Mouse (Mus musculus): Measurements from ENCODE around the gene Ubr4.
"Not testable (repeated sequence)": the region's sequence is repeated elsewhere in the genome, so short reads cannot be mapped to it uniquely, and the experiment has no call there.

Gene Ubr4

DNA sequence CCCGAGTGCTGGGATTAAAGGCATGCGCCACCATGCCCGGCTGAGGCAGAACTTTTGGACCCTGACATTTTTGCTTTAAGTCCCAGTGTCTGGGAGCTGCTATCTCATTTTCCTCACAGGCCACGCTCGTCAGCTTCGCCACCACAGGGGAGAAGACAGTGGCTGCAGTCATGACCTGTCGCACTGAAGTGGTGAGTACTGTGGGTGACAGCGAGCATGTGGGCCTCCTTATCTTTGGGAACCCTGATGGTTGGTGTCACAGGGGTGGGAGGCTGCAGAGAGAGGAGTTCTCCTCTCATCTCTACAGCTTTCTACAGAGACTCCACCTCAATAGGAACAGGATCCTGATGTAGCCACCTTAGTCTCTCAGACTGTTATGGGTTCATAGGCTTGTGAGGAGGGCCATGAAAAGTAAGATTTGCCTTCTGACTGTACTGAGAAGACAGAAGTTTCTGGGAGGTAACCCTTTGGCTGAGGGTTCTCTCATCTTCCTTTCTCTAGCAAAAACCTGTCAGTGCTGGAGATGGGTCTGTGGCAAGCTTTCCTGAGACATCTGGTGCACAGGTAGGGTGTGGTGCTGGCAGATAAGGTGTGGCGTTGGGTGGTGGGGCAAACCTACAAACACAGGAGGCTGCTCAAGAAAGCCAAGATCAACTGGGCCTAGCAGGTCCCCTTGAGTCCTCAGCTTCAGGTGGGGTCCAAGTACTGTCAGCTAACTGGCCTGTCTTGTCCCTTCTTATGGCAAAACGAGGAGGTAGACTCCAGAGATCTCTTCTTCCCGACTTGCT lies 8.5 kb downstream of the Ubr4 start:
- no peak for DNase-seq

DNA sequence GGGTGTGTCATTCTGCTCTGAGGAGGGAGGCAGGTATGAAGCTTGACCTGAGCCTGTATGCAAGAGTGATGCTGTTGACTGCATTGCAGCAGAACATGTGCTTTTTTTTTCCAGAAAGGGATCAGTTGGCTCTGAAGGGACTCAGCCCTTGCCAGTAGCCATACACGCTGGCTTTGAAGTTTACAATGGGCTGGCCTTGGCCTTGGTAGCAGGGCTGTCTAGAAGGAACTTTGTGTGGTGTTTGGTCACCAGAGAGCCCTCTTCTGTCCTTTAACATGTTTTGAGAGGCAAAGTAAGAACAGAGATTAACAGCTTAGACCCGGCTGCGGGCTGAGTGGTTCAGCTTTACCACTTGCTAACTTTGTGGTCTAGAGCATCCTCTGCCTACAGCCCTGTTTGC lies 14.9 kb downstream of the Ubr4 start:
- DNase-seq, result no peak

DNA sequence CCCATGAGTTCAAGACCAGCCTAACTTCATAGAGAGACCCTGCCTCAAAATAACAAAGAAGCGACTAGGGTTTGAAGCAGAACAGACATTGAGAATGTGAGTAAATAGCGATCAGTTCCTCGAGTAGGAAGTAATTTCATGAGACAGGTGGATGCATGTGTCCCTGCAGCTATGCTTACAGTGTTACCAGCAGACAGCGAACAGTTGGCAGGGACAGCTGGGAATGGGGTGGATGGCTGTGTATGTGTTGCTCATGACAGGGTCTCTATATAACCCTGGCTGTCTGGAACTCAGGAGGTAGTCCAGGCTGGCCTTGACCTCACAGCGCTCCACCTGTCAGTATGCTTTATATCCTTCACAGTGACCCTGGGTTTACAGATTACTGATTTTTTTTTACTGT lies 15.6 kb downstream of the Ubr4 start:
- no peak for DNase-seq

DNA sequence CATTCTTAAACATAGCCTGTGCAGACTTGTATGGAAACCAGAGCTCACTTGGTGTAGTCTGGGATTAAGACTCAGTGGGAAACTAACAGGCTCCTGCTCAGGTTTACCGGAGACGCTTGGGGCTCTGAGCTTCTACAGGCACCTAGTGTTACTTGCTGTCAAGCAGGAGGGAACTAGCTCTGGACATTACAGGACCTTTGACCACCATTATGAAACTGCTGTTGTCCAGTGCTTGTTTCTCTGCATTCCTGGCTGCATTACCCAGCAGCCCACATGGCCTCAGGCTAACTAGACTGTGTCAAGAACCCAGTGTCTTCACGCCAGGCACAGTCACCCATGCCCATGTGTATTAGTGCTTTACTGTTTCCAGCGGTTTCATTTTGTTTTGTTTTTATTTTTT lies 20.7 kb downstream of the Ubr4 start:
- no peak for DNase-seq

DNA sequence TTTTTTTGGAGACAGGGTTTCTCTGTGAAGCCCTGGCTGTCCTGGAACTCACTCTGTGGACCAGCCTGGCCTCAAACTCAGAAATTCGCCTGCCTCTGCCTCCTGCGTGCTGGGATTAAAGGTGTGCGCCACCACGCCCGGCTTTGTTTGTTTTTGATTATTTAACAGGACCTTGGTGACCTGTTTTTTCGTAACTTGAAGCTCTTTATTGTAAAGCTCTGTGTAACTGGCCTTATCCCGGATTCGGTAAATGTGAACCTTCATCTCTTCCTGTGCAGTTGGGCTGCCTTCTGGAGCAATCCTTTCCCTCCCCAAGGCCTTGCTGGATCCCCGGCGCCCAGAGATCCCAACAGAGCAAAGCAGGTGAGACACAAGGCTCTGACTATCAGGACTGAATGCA lies 21.1 kb downstream of the Ubr4 start:
- DNase-seq, result no peak

DNA sequence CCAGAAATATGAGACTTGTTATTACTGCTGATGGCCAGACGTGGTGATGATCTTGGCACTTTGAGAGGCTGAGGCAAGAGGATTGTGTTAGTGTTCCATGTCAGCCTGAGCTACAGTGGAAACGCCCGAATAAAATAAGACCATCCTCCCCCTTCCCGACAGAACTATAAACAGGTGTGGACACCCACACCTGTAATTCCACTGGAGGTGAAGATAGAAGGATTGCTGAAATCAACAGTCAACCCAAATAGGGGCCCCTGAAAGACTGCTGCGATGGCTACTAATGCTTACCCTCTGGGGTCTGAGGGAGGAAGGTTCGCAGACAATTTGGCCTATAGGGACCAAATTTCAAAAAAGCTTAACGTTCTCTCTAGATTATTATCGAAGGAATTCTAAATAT lies 27.3 kb downstream of the Ubr4 start:
- DNase-seq, result no peak

DNA sequence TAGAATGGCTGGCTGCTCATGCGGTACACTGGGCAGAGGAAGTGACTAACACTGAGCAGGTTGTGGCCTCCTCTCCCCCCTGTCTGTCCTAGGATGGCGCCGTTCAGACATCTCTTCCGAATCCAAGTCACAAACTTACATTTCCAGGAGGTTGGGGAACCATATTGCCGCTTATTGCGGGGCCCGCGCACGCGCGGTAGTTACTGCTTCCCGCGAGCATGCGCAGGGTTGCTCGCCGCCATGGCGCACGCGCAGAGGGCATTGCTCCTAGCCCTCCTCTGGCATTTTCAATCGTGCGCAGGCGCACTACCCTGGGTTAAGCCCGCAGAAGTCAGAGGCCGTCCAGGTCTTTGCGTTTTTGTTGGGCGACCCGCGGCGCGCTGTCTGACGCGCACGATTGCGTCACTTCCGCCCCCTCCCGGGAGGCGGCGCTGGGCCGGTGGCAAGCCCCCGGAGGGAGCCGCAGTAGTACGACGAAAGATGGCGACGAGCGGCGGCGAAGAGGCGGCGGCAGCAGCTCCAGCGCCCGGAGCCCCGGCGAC lies 27.9 kb downstream of the Ubr4 start:
- DNase-seq, result peak; percentile 99 to 100

DNA sequence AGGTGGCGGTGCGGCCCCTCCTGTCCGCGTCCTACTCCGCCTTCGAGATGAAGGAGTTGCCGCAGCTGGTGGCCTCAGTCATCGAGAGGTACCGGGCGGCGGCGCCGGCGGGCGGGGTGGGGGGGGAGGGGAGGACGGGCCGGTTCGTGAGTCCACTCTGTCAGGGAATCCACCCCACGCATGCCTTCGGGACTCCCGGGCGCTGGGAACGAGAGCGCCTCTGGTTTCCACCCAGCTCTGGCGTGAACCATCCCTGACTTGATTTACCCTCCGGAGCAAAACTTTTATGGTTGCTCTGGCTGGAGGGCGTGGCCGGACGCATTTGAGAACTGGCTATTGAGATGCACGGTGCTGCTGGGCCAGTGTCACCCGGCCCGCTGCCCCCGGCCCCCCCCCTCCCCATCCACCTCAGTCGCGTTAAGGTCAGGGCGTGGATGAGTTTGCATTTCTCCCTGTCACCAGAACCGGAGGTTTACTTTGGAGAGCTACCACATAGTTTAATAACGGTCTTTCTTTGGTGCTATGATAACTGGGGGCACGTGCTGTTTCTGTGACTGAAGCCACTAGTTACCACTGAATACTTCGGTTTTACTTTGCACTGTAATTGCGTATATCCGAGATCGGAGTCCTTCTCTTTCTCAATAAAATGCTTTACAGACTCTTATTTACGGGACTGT lies 28.5 kb downstream of the Ubr4 start:
- no peak for DNase-seq

DNA sequence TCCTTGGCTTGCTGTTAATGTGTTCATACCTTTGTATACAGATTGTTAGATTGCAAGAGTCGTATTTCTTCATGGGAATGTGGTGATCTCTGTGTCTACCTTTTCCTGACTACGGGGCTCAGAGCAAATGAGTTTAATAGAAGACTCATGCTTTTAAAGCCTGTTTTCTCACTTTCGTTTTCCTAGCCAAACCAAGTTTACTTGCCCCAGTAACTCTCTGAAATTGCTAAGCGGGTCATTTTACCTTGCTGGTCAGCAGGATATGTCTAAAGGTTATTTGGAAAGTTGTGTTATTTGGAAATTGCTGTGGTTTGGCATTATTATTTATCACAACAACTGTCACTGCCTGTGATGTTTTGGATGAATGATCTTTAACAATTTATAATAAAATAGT lies 29.0 kb downstream of the Ubr4 start:
- no peak for DNase-seq

DNA sequence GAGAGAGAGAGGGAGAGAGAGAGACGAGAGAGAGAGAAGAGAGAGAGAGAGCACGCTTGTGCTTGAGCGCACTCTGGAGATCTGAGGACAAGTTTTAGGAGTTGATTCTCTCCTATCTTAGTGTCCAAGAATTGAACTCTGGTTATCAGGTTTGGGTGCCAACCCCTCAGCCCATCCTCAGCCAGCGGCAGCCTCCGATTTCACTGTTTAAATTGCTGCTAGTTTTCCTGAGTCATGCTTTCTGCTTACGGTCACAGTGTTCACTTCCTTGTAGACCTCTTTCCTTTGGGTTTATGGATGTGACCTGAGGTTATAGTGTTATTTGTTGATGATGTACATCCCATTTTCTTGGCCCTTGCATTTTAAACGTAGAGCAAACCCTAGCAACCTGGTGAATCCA lies 29.8 kb downstream of the Ubr4 start:
- no peak for DNase-seq

DNA sequence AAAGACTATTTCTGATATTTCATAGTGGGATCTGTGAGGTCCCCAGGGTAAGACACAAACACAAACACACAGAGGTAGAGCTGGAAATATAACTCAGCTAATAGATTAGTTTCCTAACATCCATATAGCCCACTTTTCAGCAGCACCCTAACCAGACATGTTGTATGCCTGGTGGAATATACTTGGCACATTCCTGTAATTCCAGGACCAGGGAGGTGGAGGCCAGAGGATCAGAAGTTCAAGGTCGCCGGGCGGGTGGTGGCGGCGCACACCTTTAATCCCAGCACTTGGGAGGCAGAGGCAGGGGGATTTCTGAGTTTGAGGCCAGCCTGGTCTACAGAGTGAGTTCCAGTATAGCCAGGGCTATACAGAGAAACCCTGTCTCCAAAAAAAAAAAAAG lies 33.4 kb downstream of the Ubr4 start:
- DNase-seq, result not testable (repeated sequence)

DNA sequence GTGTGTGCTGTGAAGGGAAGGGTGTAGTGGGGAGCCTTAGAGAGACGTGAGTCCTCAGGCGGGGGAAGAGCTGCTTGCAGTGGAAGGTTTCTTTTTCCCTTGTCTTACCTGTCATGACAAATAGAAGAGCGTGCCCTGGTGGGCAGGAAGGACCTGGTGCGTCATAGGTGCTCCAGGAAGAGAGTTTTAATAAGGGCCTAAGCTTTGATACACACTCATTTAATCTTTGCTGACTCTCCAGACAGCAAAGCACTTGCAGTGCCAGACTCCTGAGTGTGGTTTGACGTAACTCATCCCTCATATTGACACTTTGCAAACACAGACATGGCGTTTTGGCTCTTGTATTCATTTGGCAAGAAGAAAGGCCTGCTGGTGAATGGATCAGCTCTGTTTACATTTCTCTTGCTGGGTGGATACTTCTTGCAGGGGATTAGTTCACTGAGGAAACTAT lies 34.5 kb downstream of the Ubr4 start:
- DNase-seq, result no peak

DNA sequence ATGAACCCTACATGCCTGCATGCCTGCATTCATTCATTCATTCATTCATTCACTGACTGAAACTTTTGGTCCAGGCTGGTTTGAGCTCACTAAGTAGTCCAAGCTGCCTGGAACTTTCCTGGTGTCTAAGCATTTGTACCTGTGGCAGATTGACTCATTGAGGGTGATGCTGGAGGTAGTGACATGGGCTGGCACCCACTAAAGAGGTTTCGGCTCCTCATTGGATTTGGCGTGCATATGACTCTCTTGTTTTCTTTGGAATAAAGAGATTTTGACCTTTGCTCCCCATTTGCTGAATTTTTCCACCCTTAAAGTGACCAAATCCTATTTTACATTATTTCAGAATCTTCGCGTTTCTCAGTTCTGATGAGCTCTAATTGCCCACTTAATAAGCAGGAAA lies 37.1 kb downstream of the Ubr4 start:
- DNase-seq, result no peak

DNA sequence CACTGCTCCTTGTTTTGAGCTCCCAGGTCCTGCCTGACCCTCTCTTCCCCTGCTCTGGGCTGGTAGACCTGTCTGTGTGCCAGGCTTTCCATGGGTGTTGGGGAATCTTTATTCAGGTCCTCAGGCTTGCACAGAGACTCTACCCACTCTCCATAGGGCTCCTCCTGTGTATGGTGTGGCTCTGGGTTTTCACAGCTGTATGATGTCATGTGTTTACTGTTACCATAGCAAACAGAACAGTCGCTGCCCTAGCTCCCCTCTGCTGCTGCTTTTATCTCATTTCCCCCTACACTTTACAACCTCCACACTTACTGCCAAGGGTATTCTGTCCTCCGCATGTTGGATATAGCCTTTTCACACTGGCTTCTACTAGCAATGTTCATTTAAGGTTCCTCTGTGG lies 43.0 kb downstream of the Ubr4 start:
- DNase-seq, result no peak

DNA sequence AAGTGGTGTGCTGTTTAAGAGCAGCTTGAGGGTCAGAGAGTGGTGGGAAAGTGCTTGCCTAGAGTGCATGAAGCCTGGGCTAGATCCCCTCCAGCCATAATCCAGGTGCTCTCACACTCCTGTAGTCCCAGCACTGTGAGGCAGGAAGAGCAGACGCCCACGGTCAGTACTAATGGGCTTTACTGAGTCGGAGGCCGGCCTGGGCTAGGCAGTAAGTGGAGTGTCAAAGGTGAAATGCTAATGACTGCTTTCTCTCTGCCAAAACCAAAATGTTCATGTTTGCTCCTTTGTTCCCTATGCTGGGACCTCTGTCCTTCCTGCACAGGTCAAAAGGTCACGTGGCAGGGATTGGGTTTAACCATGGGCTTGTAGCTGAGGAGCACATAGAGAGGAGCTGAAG lies 48.1 kb downstream of the Ubr4 start:
- DNase-seq, result no peak

DNA sequence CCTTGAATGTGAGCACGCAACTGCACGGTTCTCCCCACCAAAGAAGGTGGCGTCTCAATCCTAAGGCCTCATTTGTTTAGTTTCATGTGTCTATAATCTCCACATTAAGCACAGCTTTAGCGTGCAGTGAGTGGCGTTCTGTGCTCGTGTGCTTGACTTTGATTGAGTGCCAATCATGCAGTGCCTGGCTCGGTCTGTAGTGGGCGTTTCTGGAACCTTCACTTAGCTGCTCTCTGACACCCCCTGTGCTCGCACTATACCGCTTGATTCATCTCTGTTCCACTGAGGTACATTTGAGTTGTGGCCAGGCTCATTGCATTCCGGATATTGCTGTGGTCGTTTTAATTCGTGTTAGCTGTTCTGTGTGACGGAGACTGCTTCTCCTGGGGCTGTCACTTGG lies 50.8 kb downstream of the Ubr4 start:
- DNase-seq, result no peak

DNA sequence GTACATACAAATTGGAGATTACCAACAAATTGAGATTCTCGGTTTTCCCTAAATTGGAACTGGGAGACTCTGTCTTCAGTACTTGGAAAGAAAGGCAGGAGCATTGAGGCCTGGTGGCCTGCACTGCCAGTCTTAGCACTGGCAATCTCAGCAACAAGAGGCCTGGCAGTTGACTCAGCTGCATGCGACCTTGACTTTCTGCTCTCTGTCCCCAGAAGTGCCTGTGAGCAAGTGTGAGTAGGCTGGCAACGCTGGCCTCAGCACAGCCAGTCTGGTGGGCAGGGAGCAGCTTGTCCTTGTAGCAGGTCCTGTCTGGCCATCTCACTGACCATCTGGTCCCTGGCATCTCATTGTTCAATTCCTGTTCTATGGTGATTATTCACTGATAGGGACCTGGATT lies 58.9 kb downstream of the Ubr4 start:
- DNase-seq, result no peak

DNA sequence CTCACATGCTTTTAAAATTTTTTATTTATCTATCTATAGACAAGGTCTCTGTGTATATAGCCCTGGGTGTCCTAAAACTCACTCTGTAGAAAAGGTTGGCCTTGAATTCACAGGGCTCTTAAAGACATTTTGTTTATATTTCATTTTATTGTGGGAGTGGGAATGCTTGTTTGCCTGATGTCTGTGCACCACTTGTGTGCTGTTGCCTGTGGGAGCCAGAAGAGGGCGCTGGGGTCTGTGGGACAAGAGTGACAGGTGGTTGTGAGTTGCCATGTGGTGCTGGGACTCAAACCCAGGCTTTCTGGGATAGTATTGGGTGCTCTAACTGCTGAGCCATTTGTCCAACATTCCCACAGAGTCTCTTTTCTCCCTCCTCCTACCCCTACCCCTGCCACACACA lies 65.5 kb downstream of the Ubr4 start:
- no peak for DNase-seq

DNA sequence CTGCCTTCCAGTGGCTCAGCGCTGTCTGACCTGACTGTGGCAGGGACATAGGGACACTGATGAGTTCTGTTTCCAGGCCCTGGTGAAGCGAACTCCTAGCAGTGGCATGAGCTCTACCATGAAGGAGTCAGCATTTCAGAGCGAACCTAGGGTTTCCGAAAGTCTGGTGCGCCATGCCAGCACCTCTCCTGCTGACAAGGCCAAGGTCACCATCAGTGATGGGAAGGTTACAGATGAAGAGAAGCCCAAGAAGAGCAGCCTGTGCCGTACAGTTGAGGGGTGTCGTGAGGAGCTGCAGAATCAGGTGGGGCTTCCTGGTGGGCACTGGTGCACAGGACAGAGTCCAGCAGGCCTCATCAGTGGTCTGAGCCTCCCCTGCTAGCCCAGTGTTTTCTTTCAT lies 69.2 kb downstream of the Ubr4 start:
- no peak for DNase-seq

DNA sequence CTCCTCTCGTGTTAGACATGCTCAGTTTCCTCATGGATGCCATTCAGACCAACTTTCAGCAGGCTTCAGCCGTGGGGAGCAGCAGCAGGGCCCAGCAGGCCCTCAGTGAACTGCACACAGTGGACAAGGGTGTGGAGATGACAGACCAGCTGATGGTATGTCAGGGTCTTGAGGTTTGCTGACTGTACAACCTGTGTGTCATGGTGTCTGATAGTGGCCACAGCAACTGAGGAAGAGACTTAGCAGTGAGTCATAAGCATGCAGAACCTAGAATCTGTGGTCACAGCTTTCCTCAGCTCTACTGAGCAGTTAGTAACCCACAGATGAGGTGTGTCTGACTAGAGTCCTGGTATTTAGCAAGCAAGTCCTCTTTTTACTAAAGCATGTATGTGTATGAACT lies 70.0 kb downstream of the Ubr4 start:
- no peak for DNase-seq

DNA sequence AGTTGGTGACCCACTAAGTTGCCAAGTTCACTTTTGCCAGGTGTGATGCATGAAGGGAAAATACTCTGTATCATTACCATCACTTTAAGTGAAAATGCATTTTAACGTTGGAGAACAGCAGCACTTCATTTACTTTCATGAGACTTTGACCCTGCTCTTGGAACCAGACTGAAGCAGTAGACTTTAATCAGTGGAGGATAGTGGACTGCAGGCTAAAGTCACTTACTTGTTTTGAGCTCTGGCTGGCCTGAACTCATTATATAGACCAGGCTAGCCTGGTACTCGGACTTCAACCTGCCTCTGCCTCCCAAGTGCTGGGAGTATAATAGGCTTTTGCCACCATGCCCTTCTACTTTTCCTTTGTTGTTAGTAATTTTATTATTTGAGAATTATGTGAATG lies 70.9 kb downstream of the Ubr4 start:
- no peak for DNase-seq

DNA sequence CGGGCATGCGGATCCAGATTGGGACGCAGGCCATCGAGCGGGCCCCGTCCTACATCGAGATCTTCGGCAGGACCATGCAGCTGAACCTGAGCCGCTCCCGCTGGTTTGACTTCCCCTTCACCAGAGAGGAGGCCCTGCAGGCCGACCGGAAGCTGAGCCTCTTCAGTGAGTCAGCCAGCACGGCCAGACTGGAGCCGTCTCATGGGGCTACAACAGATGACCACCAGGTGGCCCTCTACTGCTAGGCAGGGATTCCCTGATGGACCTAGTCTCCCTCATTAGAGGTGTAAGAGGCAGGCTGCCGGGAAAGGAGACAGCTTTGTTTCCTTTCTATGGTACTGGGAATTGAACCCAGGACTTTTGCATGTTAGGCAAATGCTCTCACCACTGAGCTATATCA lies 77.8 kb downstream of the Ubr4 start:
- DNase-seq, result peak; percentile 80 to 87

DNA sequence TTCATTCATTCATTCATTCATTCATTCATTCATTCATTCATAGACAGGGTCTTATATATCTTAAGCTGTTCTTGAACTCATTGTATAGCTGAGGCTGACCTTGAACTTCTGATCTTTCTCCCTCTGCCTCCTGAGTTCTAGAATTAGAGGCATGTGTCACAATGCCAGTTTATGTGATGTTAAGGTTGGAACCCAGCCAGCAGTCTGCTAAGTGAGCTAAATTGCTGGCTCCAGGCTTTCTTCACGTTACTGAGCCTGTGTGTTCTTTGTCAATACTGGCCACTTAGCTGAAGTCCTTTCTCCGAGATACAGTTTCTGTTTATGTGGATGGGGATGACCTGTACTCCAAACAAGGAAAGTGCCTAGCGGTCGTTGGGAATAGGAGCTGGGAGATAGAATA lies 78.5 kb downstream of the Ubr4 start:
- DNase-seq, result no peak

DNA sequence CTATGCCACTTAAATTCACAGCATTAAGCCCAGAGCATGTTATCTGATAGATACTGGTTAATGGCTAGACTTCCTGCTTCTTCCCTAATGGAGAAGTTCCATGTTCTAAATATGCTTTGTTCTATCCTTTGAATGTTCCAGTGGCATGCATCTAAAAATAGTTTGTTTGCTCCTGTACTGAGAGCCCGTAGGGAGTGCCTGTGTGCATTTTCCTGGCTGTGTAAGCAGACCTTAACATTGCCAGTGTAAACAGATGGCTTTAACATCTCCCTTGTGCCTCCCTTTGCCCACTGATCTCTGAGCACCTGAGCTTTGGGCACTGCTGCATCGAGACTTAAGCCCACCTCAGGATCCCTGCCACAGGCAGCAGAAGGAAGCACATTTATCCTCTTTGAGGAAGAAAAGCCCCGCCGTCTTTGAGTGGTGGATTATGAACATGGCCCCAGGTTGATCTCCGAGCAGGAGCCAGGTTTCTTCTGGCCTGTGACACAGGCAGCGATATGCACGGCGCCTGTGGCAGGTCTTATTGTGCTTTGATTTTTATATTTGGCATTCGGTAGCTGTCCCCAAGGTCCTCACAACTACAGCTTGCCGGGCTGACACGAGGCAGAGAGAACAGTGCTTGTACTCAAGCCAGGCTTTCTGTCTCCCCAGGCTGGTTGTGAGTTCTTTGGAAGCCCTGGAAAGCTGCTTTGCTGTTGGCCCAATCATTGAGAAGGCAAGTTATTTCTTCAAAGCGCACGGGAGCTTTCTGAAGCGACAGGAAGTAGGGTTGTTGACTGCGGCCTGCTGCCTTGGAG lies 80.8 kb downstream of the Ubr4 start:
- no peak for DNase-seq
